Mouse (Mus musculus) thymus, adult 2 months (tissue): ENCODE measurements around the gene Galnt13. TPM values are rescaled to one million over a fixed set of nuclear protein-coding genes. Genes with fewer than 3 reads are reported as not detected.

ENCODE experiments used
- DNase-seq: peaks from one replicate; pipeline ENCODE4 v3.0.0; 2021
- H3K27ac ChIP-seq: fragments of 200-500 bp; 2 replicates; pipeline ENCODE4 v1.5.1; 2012; ENCODE audit warnings: low read length, control low read depth; ENCODE audit not compliant: control insufficient read depth, insufficient read depth
- H3K27me3 ChIP-seq: fragments of 200-500 bp; 2 replicates; pipeline ENCODE4 v1.6.1; 2012; ENCODE audit warnings: mild to moderate bottlenecking, low read length, moderate library complexity, mixed read lengths; ENCODE audit not compliant: control insufficient read depth, insufficient read depth
- H3K36me3 ChIP-seq: fragments of 200-500 bp; 2 replicates; pipeline ENCODE4 v1.6.1; 2012; ENCODE audit warnings: mild to moderate bottlenecking, low read length, moderate library complexity; ENCODE audit not compliant: control insufficient read depth, insufficient read depth
- H3K4me1 ChIP-seq: fragments of 200-500 bp; replicated peaks from 2 replicates; pipeline ENCODE4 v1.6.1; 2012; ENCODE audit warnings: low read length; ENCODE audit not compliant: control insufficient read depth, insufficient read depth
- H3K4me3 ChIP-seq: fragments of 200-500 bp; 2 replicates; pipeline ENCODE4 v1.5.1; 2012; ENCODE audit warnings: mild to moderate bottlenecking, low read length, control low read depth, moderate library complexity; ENCODE audit not compliant: control insufficient read depth, insufficient read depth
- CTCF ChIP-seq: fragments of 200-500 bp; IDR thresholded peaks from 2 replicates; pipeline ENCODE4 v1.5.1; 2012; ENCODE audit warnings: mild to moderate bottlenecking, control low read depth, low read length, moderate library complexity, borderline replicate concordance; ENCODE audit not compliant: control insufficient read depth, poor library complexity, insufficient read depth; ENCODE audit errors: extremely low read depth
- POLR2A ChIP-seq: fragments of 200-500 bp; IDR thresholded peaks from 2 replicates; pipeline ENCODE4 v1.6.1; 2012; ENCODE audit warnings: mild to moderate bottlenecking, low read length, control low read depth, moderate library complexity; ENCODE audit not compliant: control insufficient read depth, poor library complexity, insufficient read depth; ENCODE audit errors: extremely low read depth
- WGBS: fragments of 180-500 bp; shearing (Covaris S2); methylation state at CpG from one replicate; pipeline ENCODE4 v1.1.7; 2018; 5-methylcytosine and 5-hydroxymethylcytosine counted together
- polyA plus RNA-seq: library from polyadenylated mRNA; depleted of rRNA; stranded (reverse); fragments of >200 nt; gene quantifications from 2 replicates; pipeline ENCODE4 v1.2.3, GENCODE M21; 2012

The Galnt13 gene
- polyA plus RNA-seq, 1 experiment, result not detected

DNA sequence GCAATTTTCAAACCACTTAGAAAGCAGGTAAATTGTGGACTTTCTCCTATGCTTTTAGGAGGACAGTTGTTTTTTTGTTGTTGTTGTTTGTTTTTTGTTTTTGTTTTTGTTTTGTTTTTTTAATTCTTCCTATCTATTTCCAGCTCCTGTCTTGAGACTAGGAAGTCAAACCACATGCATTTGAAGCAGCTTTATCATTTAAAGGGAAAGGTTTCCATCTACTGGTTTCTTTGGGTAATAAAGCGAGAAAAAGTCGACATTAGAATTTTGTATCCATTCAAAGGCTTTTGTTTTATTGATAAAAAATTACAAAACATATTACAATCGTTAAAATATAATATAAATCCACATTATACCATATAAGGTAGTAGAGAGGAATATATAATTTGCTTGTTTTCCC is 598.5 kb downstream of the Galnt13 start:
- no peak for TF ChIP-seq CTCF
- no peak for TF ChIP-seq POLR2A

DNA sequence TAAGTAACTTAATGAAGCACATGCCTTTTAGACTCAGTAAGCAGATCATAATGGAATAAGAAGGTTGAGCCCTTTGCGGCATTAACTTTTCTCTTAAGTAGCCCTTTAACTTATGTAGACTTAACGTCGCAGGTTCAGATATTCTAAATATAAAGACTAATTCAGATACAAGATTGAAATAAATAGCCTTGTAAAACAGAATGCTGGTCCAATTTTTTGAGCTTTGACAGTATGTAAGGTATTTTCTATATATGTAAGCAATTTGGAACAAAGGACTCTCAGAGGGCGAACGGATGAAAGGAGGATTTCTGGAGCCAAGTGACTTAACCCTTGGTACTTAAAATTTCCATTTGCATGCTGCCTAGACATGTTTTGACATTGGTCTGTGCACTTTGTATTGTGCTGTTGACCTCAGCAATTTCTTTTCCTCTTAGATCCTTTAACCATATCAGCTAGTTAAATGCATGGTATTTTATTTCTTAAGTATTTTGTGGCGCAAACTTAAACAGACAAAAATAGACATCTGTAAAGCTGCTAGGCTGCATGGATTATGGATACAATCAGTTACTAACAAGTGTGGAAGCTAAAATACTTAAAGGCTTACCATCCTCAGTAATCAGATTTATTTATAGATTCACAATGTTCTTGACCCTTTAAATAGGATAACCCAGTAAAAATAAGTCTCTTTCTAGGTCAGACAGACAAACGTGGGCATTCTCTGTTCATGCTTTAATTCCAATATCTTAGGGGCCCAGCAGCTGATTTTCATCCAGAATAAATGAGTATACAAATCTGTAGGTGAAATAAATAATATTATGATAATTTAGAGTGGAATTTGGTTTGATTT is 629.6 kb downstream of the Galnt13 start:
- no peaks in the 10 kb centered on the region for H3K36me3 ChIP-seq
- DNase-seq, result no peak
- H3K27me3 ChIP-seq, result no peaks in the 10 kb centered on the region
- no peaks in the 10 kb centered on the region for H3K4me1 ChIP-seq
- H3K27ac ChIP-seq, result no peak overlapping the region
- no peak overlapping the region for H3K4me3 ChIP-seq
- TF ChIP-seq POLR2A, result no peak
- no peak for TF ChIP-seq CTCF
- 90% methylated on average over 7 of the region's 7 CpGs for WGBS

More for the DNA sequence above, 598.5 kb downstream of the Galnt13 start:
- Histone ChIP-seq H3K4me1 (no peaks in the 10 kb centered on the region), H3K36me3 (no peaks in the 10 kb centered on the region), H3K27me3 (no peaks in the 10 kb centered on the region), H3K4me3 (no peak overlapping the region), H3K27ac (no peak overlapping the region)
- 66% methylated on average over 3 of the region's 3 CpGs for WGBS
- no peak for DNase-seq

DNA sequence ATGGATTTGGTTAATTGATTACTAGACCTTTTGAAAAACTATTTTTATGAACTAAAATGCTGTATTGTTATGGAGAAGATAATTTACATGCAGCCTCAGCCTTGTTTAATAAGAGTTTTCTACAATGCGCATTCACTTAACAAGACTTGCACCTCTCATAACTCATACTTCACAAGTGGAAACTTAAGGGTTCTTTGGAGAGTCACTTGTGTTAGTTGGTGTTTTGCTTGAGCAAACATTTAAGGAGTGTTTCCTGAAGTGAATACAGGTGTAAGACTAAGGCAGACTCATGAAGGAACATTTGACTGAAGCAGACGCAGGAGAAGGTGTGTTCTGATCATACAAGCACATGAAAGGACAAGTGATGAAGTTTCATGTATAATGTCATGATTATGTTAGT is 649.5 kb downstream of the Galnt13 start:
- no peaks in the 10 kb centered on the region for H3K36me3 ChIP-seq
- no peak for TF ChIP-seq CTCF
- no peak for TF ChIP-seq POLR2A
- WGBS, result 97% methylated on average over 2 of the region's 2 CpGs

DNA sequence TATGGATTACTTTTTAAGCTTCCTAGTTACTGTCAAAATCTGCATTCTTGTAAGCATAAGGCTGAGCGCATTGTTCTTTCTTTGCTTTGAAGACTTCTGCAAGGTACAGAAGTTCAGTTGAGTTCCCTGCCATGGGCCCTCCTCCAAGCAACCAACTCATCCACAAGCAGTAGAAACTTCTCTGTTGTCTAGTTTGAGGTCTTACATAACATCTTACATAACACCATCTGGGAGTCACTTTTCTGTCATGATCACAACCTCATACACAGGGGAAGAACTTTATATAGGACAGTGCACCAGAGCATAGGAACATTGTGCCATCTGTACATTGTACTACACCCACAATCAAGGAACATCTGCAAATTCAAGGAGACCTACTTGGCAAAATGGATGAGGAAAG is 651.9 kb downstream of the Galnt13 start:
- TF ChIP-seq POLR2A, result no peak
- TF ChIP-seq CTCF, result no peak
- Histone ChIP-seq H3K27ac (no peak overlapping the region), H3K4me3 (no peak overlapping the region), H3K4me1 (no peaks in the 10 kb centered on the region), H3K27me3 (no peaks in the 10 kb centered on the region), H3K36me3 (no peaks in the 10 kb centered on the region)
- 100% methylated on average over 1 of the region's 1 CpGs for WGBS
- DNase-seq, result no peak

More for the DNA sequence above, 649.5 kb downstream of the Galnt13 start:
- Histone ChIP-seq H3K4me1 (no peaks in the 10 kb centered on the region), H3K27me3 (no peaks in the 10 kb centered on the region), H3K4me3 (no peak overlapping the region), H3K27ac (no peak overlapping the region)
- DNase-seq, result no peak

DNA sequence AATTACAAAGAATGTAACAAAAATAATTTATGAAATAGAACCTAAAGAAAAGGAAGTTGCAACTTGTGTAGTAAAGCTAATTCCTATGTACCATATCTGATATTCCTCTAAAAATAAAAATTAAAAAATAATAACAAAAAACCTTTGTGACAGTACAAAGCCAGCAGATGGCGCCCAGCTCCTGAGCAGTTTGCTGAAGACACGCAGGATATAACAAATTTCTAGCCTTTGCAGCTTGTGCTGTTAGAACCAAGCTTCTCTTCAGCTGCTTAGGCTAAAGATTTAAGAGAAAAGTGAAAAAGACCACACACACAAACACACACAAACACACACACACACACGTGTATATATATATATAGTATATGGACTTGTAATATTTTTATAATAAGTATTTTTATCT is 654.2 kb downstream of the Galnt13 start:
- Histone ChIP-seq H3K4me1 (no peaks in the 10 kb centered on the region), H3K4me3 (no peak overlapping the region), H3K27ac (no peak overlapping the region), H3K36me3 (no peaks in the 10 kb centered on the region), H3K27me3 (no peaks in the 10 kb centered on the region)
- no peak for DNase-seq
- TF ChIP-seq POLR2A, result no peak
- TF ChIP-seq CTCF, result no peak
- 18% methylated on average over 3 of the region's 3 CpGs for WGBS

DNA sequence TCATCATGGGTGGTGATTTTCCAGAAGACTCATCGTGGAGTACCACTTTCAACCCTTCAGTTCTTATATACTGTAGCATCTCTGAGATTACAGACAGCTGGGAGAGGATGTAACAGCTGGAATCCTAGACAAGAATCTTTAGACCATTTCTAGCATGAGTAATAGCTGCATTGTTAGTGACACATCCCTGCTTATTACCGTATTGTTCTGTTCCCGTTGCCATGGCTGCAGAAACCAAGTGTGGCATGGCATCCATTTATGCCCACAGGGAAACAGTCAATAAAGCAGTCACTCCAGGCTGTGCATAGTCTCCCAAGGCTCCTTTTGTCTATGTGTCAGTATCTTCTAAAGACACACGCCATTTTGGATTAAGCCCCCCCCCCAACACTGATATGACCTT is 655.4 kb downstream of the Galnt13 start:
- 81% methylated on average over 4 of the region's 4 CpGs for WGBS
- H3K27me3 ChIP-seq, result no peaks in the 10 kb centered on the region
- H3K4me3 ChIP-seq, result no peak overlapping the region
- H3K27ac ChIP-seq, result no peak overlapping the region
- no peaks in the 10 kb centered on the region for H3K36me3 ChIP-seq
- TF ChIP-seq CTCF (no peak), POLR2A (no peak)
- no peaks in the 10 kb centered on the region for H3K4me1 ChIP-seq
- no peak for DNase-seq
